Mouse (Mus musculus) neural tube, embryonic 12.5 days (tissue): ENCODE data around the gene Eif5b. TPM values are rescaled to one million over a fixed set of nuclear protein-coding genes. Genes with fewer than 3 reads are reported as not detected.
A peak's percentile ranks its signal among the peaks of the same experiment; 100 is the strongest.
"Not testable (repeated sequence)": the region's sequence is repeated elsewhere in the genome, so short reads cannot be mapped to it uniquely, and the experiment has no call there.

ENCODE experiments used
- ATAC-seq: fragments of 200-750 bp; cut with Nextera tagmentation; 2 replicates; pipeline ENCODE4 v1.8.0; 2017; ENCODE audit warnings: low read depth, mild to moderate bottlenecking, moderate TSS enrichment, moderate library complexity; ENCODE audit not compliant: low FRiP score
- H3K27ac ChIP-seq: fragments of 300-500 bp; sonication (generic); 2 replicates; pipeline ENCODE4 v1.5.1; 2016
- H3K27me3 ChIP-seq: fragments of 300-500 bp; sonication (generic); replicated peaks from 2 replicates; pipeline ENCODE4 v1.6.1; 2016; ENCODE audit warnings: mild to moderate bottlenecking
- H3K36me3 ChIP-seq: fragments of 300-500 bp; sonication (generic); 2 replicates; pipeline ENCODE4 v1.6.1; 2016; ENCODE audit warnings: mild to moderate bottlenecking
- H3K4me1 ChIP-seq: fragments of 300-500 bp; sonication (generic); 2 replicates; pipeline ENCODE4 v1.6.1; 2016
- H3K4me2 ChIP-seq: fragments of 300-500 bp; sonication (generic); replicated peaks from 2 replicates; pipeline ENCODE4 v1.6.1; 2016; ENCODE audit warnings: mild to moderate bottlenecking
- H3K4me3 ChIP-seq: fragments of 300-500 bp; sonication (generic); 2 replicates; pipeline ENCODE4 v1.5.1; 2016
- H3K9ac ChIP-seq: fragments of 300-500 bp; sonication (generic); 2 replicates; pipeline ENCODE4 v1.6.1; 2016; ENCODE audit warnings: mild to moderate bottlenecking
- H3K9me3 ChIP-seq: fragments of 300-500 bp; sonication (generic); 2 replicates; pipeline ENCODE4 v1.6.1; 2016; ENCODE audit warnings: mild to moderate bottlenecking
- WGBS: fragments of 180-500 bp; shearing (Covaris S2); methylation state at CpG from one replicate; pipeline ENCODE4 v1.1.7; 2016; 5-methylcytosine and 5-hydroxymethylcytosine counted together
- polyA plus RNA-seq: library from polyadenylated mRNA; unstranded; fragments of >200 nt; fragmentation: Nextera tagmentation; extraction: Ambion mirVana; gene quantifications from 2 replicates; pipeline ENCODE4 v1.2.1, GENCODE M21; 2016

Gene Eif5b
- polyA plus RNA-seq = 26.6 and 27.5 TPM in 2 replicates

DNA sequence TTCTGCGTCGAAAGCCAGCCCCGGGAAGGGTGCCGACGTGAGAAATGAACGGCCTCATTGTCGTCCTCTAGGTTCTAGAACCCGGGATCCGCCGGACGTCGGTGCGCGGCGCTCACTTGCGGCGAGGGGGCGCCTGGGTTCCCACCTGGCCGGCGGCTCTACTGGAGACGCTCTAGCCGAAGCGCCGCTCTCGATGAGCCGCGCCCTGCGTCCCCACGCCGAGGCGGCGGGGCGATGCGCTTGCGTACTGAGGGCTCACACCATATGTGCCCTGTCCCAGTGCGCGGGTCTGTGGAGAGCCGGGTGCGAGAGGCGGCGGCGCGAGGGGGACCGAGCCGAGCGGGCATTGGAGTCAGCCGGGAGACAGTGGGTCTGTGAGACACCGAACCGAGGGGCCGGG, at the start of gene Eif5b, which contains the start of gene Txndc9:
TSS of gene Eif5b (plus strand) at position 144 of the 400 bp plus-strand sequence.
TSS of gene Txndc9 (minus strand) at position 27 of the 400 bp plus-strand sequence.
- Histone ChIP-seq H3K27ac (peak within 1 kb of the TSS; percentile 75), H3K36me3 (peaks cover 27% of the 10 kb centered on the region), H3K4me3 (peak within 1 kb of the TSS; percentile 95), H3K4me2 (peak within 1 kb of the TSS; percentile 87), H3K9ac (peak within 1 kb of the TSS; percentile 94), H3K9me3 (no peaks in the 10 kb centered on the region), H3K27me3 (no peaks in the 10 kb centered on the region), H3K4me1 (peaks cover 13% of the 10 kb centered on the region)
- WGBS = under 1% methylated on average over 50 of the region's 50 CpGs
- ATAC-seq = peak; percentile 94

DNA sequence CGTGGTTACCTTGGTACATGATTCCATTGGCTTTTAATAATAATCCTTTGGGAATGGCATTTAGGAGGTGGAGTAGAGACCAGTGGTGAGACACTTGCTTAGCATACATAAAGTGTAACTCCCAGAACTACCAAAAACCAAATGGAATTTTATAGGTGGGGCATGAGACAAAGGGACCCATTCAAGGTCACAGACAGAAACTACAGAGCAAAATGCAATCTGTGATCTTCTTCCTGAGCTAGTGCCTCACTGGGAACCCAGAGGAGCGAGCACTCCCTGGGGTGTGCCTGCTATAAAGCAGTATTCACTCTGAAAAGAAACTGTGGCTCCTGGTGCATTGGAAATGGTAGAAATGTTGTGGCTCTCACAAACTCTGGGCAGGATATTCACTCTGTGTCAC, 48.9 kb upstream of the Eif5b start:
- Histone ChIP-seq H3K4me1 (no peaks in the 10 kb centered on the region), H3K27ac (no peak overlapping the region), H3K4me2 (no peak overlapping the region), H3K27me3 (no peaks in the 10 kb centered on the region), H3K9ac (no peak overlapping the region), H3K4me3 (no peak overlapping the region), H3K9me3 (no peaks in the 10 kb centered on the region), H3K36me3 (no peaks in the 10 kb centered on the region)
- WGBS = 80% methylated on average over 2 of the region's 2 CpGs
- no peak for ATAC-seq

DNA sequence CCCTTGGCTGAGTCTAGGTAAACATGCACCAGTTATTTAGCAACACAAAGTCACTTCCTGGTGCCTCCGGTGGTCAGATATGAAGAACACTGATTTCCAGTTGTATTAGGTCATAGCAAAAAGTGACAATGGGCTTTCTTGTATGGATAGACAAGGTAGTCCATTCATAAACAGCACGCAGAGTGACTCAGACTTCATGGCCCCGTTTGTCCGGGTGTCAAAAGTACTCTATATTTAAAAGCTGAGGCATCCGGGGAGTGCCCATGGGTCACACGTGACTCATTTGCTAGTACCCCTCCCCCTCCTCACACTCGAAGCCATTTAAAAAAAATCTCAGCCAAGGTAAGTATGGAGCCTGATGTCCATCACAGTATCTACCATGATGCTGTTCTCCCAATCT, 43.0 kb upstream of the Eif5b start:
- no peak for ATAC-seq
- Histone ChIP-seq H3K27me3 (no peaks in the 10 kb centered on the region), H3K9ac (no peak overlapping the region), H3K4me3 (no peak overlapping the region), H3K4me2 (no peak overlapping the region), H3K4me1 (0 out of 2 replicates have a peak, but pooled peaks cover 3% of the 10 kb centered on the region), H3K9me3 (no peaks in the 10 kb centered on the region), H3K36me3 (no peaks in the 10 kb centered on the region), H3K27ac (no peak overlapping the region)
- WGBS = 87% methylated on average over 7 of the region's 7 CpGs

DNA sequence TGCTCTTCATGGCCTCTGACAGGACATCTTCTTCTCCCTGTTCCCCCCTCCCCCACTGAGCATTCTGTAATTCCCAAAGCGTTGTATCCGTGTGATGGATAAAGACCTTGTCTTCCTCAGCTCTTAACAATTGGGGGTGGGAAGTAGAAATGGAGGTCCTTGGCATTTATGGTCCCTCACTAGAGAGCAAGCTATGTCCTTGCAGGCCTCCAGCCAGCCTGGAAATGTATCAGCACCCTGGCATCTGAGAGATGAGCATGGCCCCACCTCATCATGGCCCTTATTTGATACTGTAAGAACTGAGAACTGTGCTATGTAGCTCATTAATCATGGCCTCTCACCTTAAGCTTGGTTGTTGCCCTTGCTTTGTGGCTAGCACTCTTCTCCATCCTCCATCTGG, 42.6 kb upstream of the Eif5b start:
- no peak overlapping the region for H3K4me3 ChIP-seq
- ATAC-seq = no peak
- WGBS = 90% methylated on average over 2 of the region's 2 CpGs

DNA sequence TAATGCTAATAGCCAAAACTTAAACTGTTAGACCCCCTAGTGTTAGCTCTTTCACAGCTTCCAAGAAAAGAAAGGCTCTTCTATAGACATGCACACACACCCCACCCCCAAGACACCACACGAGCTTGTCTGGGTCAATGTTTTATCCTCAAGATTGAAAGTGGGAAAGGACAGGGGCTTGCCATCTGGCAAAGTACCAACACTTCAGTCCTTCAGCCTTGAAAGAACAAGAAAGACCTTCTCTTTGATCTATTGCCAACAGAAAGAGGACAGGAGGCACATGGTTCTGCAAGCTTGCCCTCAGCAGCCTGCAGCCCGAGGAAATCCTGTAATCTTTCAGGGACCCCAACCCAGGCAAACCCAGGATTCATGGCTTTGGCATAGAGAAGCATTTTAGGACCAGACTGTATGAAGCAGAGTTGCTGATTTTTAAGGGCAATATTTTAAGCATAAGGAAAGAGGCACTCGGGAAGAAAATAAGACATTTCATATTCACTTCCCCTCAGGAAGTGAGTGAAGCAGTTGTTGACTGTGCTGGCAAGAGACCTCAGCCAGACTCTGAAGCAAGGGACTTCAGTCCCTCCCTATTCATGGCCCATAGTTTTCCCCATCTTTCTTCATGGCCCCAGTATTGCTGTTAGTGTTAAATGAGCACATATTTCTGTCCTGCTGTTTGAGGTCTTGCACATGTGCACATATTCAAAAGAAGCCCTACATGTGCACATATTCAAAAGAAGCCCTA, 40.9 kb upstream of the Eif5b start:
- ATAC-seq = no peak
- 36% methylated on average over 3 of the region's 3 CpGs for WGBS
- Histone ChIP-seq H3K4me1 (0 out of 2 replicates have a peak, but pooled peaks cover 3% of the 10 kb centered on the region), H3K27ac (no peak overlapping the region), H3K27me3 (no peaks in the 10 kb centered on the region), H3K9ac (no peak overlapping the region), H3K36me3 (no peaks in the 10 kb centered on the region), H3K9me3 (no peaks in the 10 kb centered on the region), H3K4me3 (no peak overlapping the region), H3K4me2 (no peak overlapping the region)

More for the DNA sequence above, 42.6 kb upstream of the Eif5b start:
- H3K9me3 ChIP-seq = no peaks in the 10 kb centered on the region
- H3K36me3 ChIP-seq = no peaks in the 10 kb centered on the region
- H3K9ac ChIP-seq = no peak overlapping the region
- no peak overlapping the region for H3K27ac ChIP-seq
- 0 out of 2 replicates have a peak, but pooled peaks cover 3% of the 10 kb centered on the region for H3K4me1 ChIP-seq
- no peaks in the 10 kb centered on the region for H3K27me3 ChIP-seq
- no peak overlapping the region for H3K4me2 ChIP-seq

DNA sequence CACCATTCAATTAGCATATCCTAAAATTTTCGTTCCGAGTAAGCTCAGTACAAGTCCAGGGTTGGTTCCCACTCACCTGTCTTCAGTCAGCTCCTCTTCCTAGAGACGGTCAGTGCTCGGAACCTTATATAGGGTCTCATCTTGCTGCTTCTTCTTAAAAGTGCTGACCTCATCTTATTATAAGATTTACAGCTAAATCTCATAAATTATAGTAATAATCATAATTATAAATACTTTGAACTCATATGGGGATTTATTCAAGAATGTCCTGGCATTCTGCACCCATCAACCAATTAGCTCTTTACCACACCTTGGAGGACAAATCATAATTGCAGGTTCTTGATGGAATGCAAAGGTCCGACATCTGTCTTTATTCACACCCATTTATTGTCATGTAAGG, 40.2 kb upstream of the Eif5b start, which contains the start of gene Lyg1:
TSS of gene Lyg1 (minus strand) at position 101 of the 400 bp plus-strand sequence.
- Histone ChIP-seq H3K9ac (no peak within 1 kb of the TSS), H3K27ac (no peak within 1 kb of the TSS), H3K4me3 (no peak within 1 kb of the TSS), H3K27me3 (no peaks in the 10 kb centered on the region), H3K4me2 (no peak within 1 kb of the TSS), H3K36me3 (no peaks in the 10 kb centered on the region), H3K4me1 (0 out of 2 replicates have a peak, but pooled peaks cover 3% of the 10 kb centered on the region), H3K9me3 (no peaks in the 10 kb centered on the region)
- no peak for ATAC-seq
- WGBS = 83% methylated on average over 5 of the region's 5 CpGs

DNA sequence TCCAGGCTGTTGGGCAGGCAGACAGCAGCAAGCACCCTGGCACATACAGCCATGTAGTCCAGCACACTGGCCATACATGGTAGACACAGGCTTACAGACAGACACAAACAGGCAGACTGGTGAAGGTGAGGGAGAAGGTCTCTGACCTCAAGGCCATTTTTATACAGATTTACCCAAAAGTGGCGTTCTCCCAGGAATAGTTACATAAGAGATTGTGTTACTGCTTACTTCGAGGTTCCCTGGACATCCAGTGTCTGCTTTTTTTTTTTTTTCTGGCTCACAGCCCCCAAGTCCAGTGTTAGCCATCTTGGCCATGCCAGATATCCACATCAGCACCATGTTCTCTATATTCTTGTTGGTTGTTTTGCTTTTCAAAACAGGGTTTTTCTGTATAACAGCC, 39.3 kb upstream of the Eif5b start:
- H3K27ac ChIP-seq = no peak overlapping the region
- WGBS = 76% methylated on average over 2 of the region's 2 CpGs
- H3K9me3 ChIP-seq = no peaks in the 10 kb centered on the region
- H3K4me1 ChIP-seq = 0 out of 2 replicates have a peak, but pooled peaks cover 3% of the 10 kb centered on the region
- H3K4me3 ChIP-seq = no peak overlapping the region
- H3K4me2 ChIP-seq = no peak overlapping the region
- ATAC-seq = no peak
- no peaks in the 10 kb centered on the region for H3K27me3 ChIP-seq
- no peaks in the 10 kb centered on the region for H3K36me3 ChIP-seq
- H3K9ac ChIP-seq = no peak overlapping the region

DNA sequence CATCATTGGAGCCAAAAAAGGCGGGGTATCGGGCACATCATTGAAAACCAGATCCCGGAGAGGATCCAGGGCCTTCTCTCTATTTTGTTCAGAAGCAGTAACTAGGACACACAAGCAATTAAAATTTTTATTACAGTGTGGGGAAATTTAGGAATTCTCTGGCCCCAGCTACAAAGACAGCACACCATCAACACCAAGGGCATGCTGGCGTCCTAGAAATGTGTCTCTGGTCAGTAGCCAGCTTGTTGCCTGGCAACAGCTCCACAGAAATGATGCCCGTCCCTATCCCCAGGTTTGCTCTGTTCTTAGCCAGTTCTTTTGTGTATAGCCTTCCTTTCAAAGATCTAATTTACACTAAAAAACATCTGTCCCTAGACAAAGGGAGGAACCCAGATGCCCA, 38.3 kb upstream of the Eif5b start:
- Histone ChIP-seq H3K36me3 (no peaks in the 10 kb centered on the region), H3K9me3 (no peaks in the 10 kb centered on the region), H3K27ac (no peak overlapping the region), H3K4me2 (no peak overlapping the region), H3K9ac (no peak overlapping the region), H3K27me3 (no peaks in the 10 kb centered on the region), H3K4me3 (no peak overlapping the region), H3K4me1 (0 out of 2 replicates have a peak, but pooled peaks cover 3% of the 10 kb centered on the region)
- ATAC-seq = no peak
- 61% methylated on average over 5 of the region's 5 CpGs for WGBS

DNA sequence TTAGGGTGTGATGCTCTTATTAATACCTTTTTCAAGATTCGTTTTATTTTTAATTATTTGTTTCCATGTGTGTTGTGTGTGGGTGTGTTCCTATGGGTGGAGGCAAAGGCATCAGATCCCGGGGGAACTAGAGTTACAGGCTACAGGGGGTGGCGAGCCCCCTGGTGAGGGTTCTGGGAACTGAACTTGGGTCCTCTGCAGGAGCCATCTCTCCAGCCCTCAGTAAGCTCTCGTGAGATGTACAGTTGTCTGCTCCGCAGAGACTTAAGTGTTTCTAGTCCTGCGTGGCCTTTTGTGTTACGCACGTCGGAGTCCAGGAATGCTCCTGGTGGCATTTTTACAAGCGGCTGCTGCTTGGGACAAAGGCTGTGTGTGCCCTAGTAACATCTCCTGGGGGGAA, 32.2 kb upstream of the Eif5b start:
- no peak for ATAC-seq
- H3K9ac ChIP-seq = no peak overlapping the region
- 40% methylated on average over 10 of the region's 10 CpGs for WGBS

DNA sequence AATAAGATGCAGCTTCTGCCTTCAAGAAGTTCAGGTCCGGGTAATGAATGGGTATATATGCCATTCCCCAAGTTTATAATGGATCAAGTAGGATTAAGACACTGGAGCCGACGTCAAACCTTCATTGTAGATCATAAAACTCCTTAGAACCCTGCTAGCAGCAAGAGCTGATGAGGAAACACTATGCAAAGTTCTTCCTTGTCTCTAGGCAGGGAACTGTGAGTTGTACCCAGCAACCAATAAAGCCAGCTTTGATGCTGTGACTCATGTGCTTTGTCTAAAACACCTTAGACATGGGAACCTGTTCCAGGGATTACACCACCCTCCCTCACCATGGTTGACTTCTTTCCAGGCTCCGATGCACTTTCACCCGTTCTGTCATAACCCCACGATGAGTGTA, 29.1 kb upstream of the Eif5b start:
- no peak for ATAC-seq
- no peak overlapping the region for H3K27ac ChIP-seq
- no peaks in the 10 kb centered on the region for H3K9me3 ChIP-seq
- H3K4me3 ChIP-seq = no peak overlapping the region
- no peak overlapping the region for H3K4me2 ChIP-seq
- 80% methylated on average over 6 of the region's 6 CpGs for WGBS
- no peaks in the 10 kb centered on the region for H3K36me3 ChIP-seq
- no peaks in the 10 kb centered on the region for H3K27me3 ChIP-seq
- no peak overlapping the region for H3K9ac ChIP-seq
- no peaks in the 10 kb centered on the region for H3K4me1 ChIP-seq

More for the DNA sequence above, 32.2 kb upstream of the Eif5b start:
- Histone ChIP-seq H3K4me1 (no peaks in the 10 kb centered on the region), H3K27ac (no peak overlapping the region), H3K4me3 (no peak overlapping the region), H3K4me2 (no peak overlapping the region), H3K36me3 (no peaks in the 10 kb centered on the region), H3K9me3 (no peaks in the 10 kb centered on the region), H3K27me3 (no peaks in the 10 kb centered on the region)

DNA sequence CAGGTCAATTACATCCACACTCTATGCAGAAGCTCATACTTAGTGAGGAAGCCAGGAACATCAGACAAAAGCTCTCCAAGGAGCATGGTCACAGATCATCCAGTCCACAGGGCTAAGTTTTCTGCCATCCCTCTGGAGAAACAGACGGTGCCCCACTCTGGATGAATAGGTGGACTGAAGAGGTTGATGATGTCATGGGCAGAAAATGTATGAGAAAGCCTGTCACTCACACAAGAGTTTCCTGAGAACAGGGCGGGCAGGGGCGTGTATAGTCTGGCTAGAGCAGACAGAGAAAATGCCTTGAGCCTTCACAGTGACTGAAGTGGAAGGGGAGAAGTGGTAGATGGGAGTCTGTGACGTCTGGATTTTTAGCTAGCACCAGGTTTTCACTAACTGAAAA, 26.3 kb upstream of the Eif5b start:
- Histone ChIP-seq H3K36me3 (no peaks in the 10 kb centered on the region), H3K9me3 (no peaks in the 10 kb centered on the region), H3K4me2 (no peak overlapping the region), H3K9ac (no peak overlapping the region), H3K27me3 (no peaks in the 10 kb centered on the region), H3K4me3 (no peak overlapping the region), H3K27ac (no peak overlapping the region), H3K4me1 (no peaks in the 10 kb centered on the region)
- no peak for ATAC-seq
- WGBS = 72% methylated on average over 4 of the region's 4 CpGs

DNA sequence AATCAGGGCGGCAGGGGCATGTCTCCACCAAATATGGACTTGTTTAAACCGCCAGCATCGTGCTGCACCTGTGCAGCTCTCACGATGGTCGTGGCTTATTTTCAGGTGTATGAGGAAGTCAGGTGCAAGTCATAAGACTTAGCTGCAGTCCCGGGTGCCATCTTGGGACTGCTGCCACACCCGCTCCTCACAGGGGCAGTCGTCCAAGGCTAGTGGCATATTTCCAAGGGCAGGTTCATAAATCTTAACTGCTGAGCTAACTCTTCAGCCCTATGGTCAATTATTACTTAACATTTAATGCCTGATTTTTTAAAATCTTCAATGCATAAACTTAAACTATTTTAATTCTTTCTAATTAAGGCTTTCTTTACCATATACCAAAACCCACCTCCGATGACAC, 21.1 kb upstream of the Eif5b start:
- H3K4me3 ChIP-seq, ATAC-seq, H3K9ac ChIP-seq, H3K27ac ChIP-seq, H3K9me3 ChIP-seq, H3K36me3 ChIP-seq, H3K4me2 ChIP-seq, H3K4me1 ChIP-seq, H3K27me3 ChIP-seq: not testable (repeated sequence)
- WGBS = 79% methylated on average over 9 of the region's 9 CpGs

DNA sequence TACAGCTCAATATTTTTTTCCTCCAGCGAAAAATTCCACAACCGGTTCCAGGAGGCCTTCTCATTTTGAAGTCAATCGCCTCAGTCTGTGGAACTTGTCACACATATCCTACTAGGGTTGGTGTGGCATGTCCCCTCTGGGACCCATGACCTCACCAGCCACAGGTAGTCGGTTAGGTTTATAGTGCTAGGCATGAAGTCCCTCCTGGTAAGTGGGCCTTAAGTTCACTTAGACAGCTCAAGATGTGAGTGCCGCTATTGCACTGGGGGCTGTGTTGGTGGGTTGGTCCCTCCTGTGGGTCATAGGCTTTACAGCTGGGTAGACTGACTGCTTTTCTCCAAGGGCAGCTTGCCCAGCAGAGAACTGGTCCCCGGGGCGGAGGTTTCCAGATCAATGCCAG, 20.5 kb upstream of the Eif5b start:
- 88% methylated on average over 7 of the region's 7 CpGs for WGBS
- H3K27me3 ChIP-seq = no peaks in the 10 kb centered on the region
- H3K27ac ChIP-seq = no peak overlapping the region
- ATAC-seq = no peak
- no peaks in the 10 kb centered on the region for H3K36me3 ChIP-seq
- no peaks in the 10 kb centered on the region for H3K9me3 ChIP-seq
- no peak overlapping the region for H3K4me2 ChIP-seq
- no peaks in the 10 kb centered on the region for H3K4me1 ChIP-seq
- H3K4me3 ChIP-seq = no peak overlapping the region
- H3K9ac ChIP-seq = no peak overlapping the region
